Mouse (Mus musculus) lung, postnatal 0 days (tissue): Measurements from ENCODE around the gene Tyro3. TPM values are rescaled to one million over a fixed set of nuclear protein-coding genes. Genes with fewer than 3 reads are reported as not detected.

Source experiments
- ATAC-seq: fragments of 200-750 bp; cut with Nextera tagmentation; 2 replicates; pipeline ENCODE4 v1.8.0; 2017; ENCODE audit warnings: moderate library complexity
- DNase-seq: peaks from one replicate; pipeline ENCODE4 v3.0.0-alpha.2; 2016; ENCODE audit warnings: low spot score
- H3K27ac ChIP-seq: fragments of 300-500 bp; sonication (generic); 2 replicates; pipeline ENCODE4 v1.5.1; 2014; ENCODE audit warnings: antibody characterized with exemption, mild to moderate bottlenecking, low read length, mixed read lengths
- H3K27me3 ChIP-seq: fragments of 300-500 bp; sonication (generic); replicated peaks from 2 replicates; pipeline ENCODE4 v1.6.1; 2014; ENCODE audit warnings: low read length, mixed read lengths; ENCODE audit not compliant: insufficient read depth
- H3K36me3 ChIP-seq: fragments of 300-500 bp; sonication (generic); 2 replicates; pipeline ENCODE4 v1.6.1; 2014; ENCODE audit warnings: low read length, mixed read lengths; ENCODE audit not compliant: insufficient read depth
- H3K4me1 ChIP-seq: fragments of 300-500 bp; sonication (generic); 2 replicates; pipeline ENCODE4 v1.6.1; 2014; ENCODE audit warnings: antibody characterized with exemption, low read depth, low read length, mixed read lengths; ENCODE audit not compliant: insufficient read depth
- H3K4me2 ChIP-seq: fragments of 300-500 bp; sonication (generic); replicated peaks from 2 replicates; pipeline ENCODE4 v1.6.1; 2014; ENCODE audit warnings: low read depth, mild to moderate bottlenecking, low read length, moderate library complexity, mixed read lengths
- H3K4me3 ChIP-seq: fragments of 300-500 bp; sonication (generic); 2 replicates; pipeline ENCODE4 v1.5.1; 2014; ENCODE audit warnings: low read depth, low read length
- H3K9ac ChIP-seq: fragments of 300-500 bp; sonication (generic); replicated peaks from 2 replicates; pipeline ENCODE4 v1.6.1; 2014; ENCODE audit warnings: low read depth, mild to moderate bottlenecking
- H3K9me3 ChIP-seq: fragments of 300-500 bp; sonication (generic); 2 replicates; pipeline ENCODE4 v1.6.1; 2016; ENCODE audit warnings: low read length, mixed read lengths
- CTCF ChIP-seq: IDR thresholded peaks from 2 replicates; pipeline ENCODE4 v1.5.1; 2016; ENCODE audit warnings: antibody characterized with exemption, mild to moderate bottlenecking
- EP300 ChIP-seq: IDR thresholded peaks from 2 replicates; pipeline ENCODE4 v1.6.1; 2016; ENCODE audit warnings: antibody characterized with exemption, mild to moderate bottlenecking, control low read depth
- whole genome bisulfite sequencing: fragments of 180-500 bp; shearing (Covaris S2); extraction: QIAGEN DNeasy Blood & Tissue Kit; methylation state at CpG from one replicate; pipeline ENCODE4 v1.1.7; 2014; 5-methylcytosine and 5-hydroxymethylcytosine counted together
- polyA plus RNA-seq: library from polyadenylated mRNA; unstranded; fragments of >200 nt; fragmentation: Nextera tagmentation; extraction: Ambion mirVana; gene quantifications from 2 replicates; pipeline ENCODE4 v1.2.1, GENCODE M21; 2015

The Tyro3 gene
- polyA plus RNA-seq, 1 experiment from 2014 or later, result 7.3 TPM

DNA sequence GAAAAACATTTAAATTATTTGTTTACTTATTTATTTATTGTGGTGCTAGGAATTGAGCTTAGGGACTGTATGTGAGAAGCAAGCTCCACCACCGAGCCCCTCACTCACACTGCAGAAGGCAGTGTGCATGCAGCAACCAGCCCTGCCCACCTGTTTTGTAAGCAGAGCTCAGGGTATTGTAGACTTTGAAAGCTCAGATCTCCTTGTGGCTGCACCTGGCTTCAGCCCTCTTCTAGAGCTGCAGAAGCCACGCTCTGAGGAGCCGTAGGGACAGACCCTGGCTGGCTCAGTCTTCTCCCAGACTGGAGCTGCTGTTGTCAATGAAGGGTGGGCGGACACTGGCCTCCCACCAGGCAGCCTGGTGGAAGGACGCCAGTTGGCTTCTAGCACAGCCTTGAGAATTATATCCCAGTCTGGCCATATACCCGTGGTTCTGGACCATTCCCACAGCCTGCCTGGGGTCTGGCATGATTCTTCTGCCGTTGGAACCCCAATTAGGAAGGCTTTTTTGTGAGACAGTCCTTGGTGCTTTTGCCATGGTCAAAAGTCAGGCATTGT lies 16.9 kb downstream of the Tyro3 start:
- H3K4me3 ChIP-seq, result no peak overlapping the region
- no peak overlapping the region for H3K4me2 ChIP-seq
- no peak for TF ChIP-seq CTCF
- TF ChIP-seq EP300, result no peak
- H3K9ac ChIP-seq, result no peak overlapping the region
- DNase-seq (no peak), ATAC-seq (0 out of 2 replicates have a peak, but pooled peaks have one; percentile 12)
- no peak overlapping the region for H3K27ac ChIP-seq
- H3K9me3 ChIP-seq, result no peaks in the 10 kb centered on the region
- 57% methylated on average over 7 of the region's 7 CpGs for WGBS
- H3K36me3 ChIP-seq, result no peaks in the 10 kb centered on the region
- no peaks in the 10 kb centered on the region for H3K4me1 ChIP-seq
- H3K27me3 ChIP-seq, result no peaks in the 10 kb centered on the region

DNA sequence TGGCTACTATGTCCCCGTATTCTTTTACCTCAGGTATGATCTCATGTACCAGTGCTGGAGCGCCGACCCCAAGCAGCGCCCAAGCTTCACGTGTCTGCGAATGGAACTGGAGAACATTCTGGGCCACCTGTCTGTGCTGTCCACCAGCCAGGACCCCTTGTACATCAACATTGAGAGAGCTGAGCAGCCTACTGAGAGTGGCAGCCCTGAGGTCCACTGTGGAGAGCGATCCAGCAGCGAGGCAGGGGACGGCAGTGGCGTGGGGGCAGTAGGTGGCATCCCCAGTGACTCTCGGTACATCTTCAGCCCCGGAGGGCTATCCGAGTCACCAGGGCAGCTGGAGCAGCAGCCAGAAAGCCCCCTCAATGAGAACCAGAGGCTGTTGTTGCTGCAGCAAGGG lies 19.1 kb downstream of the Tyro3 start:
- H3K4me2 ChIP-seq, result no peak overlapping the region
- DNase-seq (no peak), ATAC-seq (no peak)
- 96% methylated on average over 13 of the region's 13 CpGs for WGBS
- no peak overlapping the region for H3K4me3 ChIP-seq
- H3K36me3 ChIP-seq, result no peaks in the 10 kb centered on the region
- no peaks in the 10 kb centered on the region for H3K4me1 ChIP-seq
- H3K9me3 ChIP-seq, result no peaks in the 10 kb centered on the region
- TF ChIP-seq EP300, result no peak
- no peak for TF ChIP-seq CTCF
- no peaks in the 10 kb centered on the region for H3K27me3 ChIP-seq
- no peak overlapping the region for H3K27ac ChIP-seq
- no peak overlapping the region for H3K9ac ChIP-seq

DNA sequence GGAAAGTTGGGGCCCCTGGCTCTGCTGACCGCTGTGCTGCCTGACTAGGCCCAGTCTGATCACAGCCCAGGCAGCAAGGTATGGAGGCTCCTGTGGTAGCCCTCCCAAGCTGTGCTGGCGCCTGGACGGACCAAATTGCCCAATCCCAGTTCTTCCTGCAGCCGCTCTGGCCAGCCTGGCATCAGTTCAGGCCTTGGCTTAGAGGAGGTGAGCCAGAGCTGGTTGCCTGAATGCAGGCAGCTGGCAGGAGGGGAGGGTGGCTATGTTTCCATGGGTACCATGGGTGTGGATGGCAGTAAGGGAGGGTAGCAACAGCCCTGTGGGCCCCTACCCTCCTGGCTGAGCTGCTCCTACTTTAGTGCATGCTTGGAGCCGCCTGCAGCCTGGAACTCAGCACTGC lies 19.5 kb downstream of the Tyro3 start:
- H3K4me2 ChIP-seq, result no peak overlapping the region
- peak; percentile 23 for ATAC-seq
- no peaks in the 10 kb centered on the region for H3K27me3 ChIP-seq
- no peak overlapping the region for H3K4me3 ChIP-seq
- no peaks in the 10 kb centered on the region for H3K4me1 ChIP-seq
- H3K9ac ChIP-seq, result no peak overlapping the region
- no peak for TF ChIP-seq CTCF
- TF ChIP-seq EP300, result no peak
- H3K9me3 ChIP-seq, result no peaks in the 10 kb centered on the region
- no peak for DNase-seq
- no peak overlapping the region for H3K27ac ChIP-seq
- 83% methylated on average over 5 of the region's 5 CpGs for WGBS
- H3K36me3 ChIP-seq, result no peaks in the 10 kb centered on the region

DNA sequence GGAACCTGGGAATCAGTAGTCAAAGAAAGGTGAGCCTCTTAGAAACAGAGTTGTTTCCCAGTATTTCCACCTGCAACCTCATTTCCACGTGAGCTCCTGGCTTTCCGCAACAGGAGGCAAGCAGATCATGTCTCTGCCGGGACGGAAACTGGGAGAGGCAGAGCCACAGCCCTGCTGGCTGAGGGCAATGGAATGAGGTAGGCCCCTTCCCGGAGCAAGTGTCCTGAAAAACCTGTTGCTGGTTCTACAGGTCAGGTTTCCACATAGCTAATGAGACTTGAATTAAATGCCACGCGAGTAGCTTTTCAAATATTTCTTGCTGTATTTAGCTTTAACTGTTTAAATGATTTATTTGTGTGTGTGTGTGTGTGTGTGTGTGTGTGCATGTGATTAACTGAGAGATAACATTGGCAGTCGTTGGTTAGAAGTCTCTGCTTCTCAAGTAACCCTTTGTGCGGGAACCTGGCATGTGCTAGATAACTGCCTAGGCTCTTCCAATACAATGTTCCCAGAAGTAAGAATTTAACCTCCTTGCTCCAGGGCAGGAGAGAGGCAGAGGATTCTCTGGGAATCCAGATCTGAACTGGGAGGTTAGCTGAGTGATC lies 21.2 kb downstream of the Tyro3 start:
- no peaks in the 10 kb centered on the region for H3K4me1 ChIP-seq
- TF ChIP-seq EP300 (no peak), CTCF (no peak)
- no peaks in the 10 kb centered on the region for H3K27me3 ChIP-seq
- no peak overlapping the region for H3K27ac ChIP-seq
- WGBS, result 30% methylated on average over 9 of the region's 9 CpGs
- no peak overlapping the region for H3K9ac ChIP-seq
- no peaks in the 10 kb centered on the region for H3K36me3 ChIP-seq
- no peaks in the 10 kb centered on the region for H3K9me3 ChIP-seq
- peak; percentile 73 for ATAC-seq
- H3K4me3 ChIP-seq, result no peak overlapping the region
- DNase-seq, result peak; percentile 74
- H3K4me2 ChIP-seq, result no peak overlapping the region

DNA sequence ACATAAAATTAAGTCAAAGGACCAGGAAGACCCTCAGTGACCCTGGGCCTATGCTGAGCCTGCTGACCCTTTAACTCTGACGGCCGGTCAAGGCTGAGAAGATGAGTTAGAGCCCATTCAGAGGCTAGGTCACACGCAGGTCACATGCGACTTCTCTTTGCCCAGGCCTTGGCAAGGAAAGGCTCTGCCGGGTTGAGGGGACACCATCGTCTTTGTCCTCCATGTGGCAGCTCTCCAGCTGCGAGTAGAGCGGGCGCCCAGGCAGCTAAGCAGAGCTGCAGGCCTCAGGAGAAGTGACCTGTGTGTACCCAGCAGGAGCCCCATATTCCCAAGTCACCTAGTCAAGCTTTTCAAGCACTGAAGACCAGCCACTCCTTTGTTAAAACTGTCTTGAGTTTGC lies 23.6 kb downstream of the Tyro3 start:
- H3K4me3 ChIP-seq, result no peak overlapping the region
- DNase-seq, result no peak
- WGBS, result 88% methylated on average over 9 of the region's 9 CpGs
- no peak overlapping the region for H3K27ac ChIP-seq
- no peak overlapping the region for H3K9ac ChIP-seq
- no peaks in the 10 kb centered on the region for H3K27me3 ChIP-seq
- no peaks in the 10 kb centered on the region for H3K4me1 ChIP-seq
- no peak for TF ChIP-seq CTCF
- no peak for TF ChIP-seq EP300
- H3K36me3 ChIP-seq, result no peaks in the 10 kb centered on the region
- no peak overlapping the region for H3K4me2 ChIP-seq
- ATAC-seq, result no peak
- no peaks in the 10 kb centered on the region for H3K9me3 ChIP-seq

DNA sequence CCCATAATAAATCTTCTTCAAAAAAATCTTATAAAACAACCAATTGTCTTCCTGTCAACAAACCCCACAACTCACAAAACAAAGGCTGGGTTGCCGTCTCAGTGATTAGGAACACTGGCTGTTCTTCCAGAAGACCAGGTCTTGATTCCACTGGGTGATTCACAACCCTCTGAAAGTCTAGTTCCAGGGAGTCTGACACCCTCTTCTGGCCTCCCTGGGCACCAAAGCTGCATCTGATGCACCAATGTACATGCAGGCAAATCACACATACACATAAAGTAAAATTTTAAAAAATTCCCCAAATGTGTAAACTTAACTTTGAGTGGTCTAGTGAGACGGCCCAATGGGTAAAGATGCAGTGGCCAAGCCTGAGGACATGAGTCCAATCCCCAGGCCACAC lies 33.0 kb downstream of the Tyro3 start:
- Histone ChIP-seq H3K4me1 (no peaks in the 10 kb centered on the region), H3K4me2 (no peak overlapping the region), H3K4me3 (no peak overlapping the region), H3K27ac (no peak overlapping the region), H3K9ac (no peak overlapping the region), H3K27me3 (no peaks in the 10 kb centered on the region), H3K36me3 (no peaks in the 10 kb centered on the region), H3K9me3 (no peaks in the 10 kb centered on the region)
- ATAC-seq (no peak), DNase-seq (no peak)
- no peak for TF ChIP-seq EP300
- peak; percentile 43 for TF ChIP-seq CTCF
- 71% methylated on average over 2 of the region's 2 CpGs for WGBS
